Mouse (Mus musculus) heart, postnatal 10 days (tissue): ENCODE results near the gene Nprl3. TPM values are rescaled to one million over a fixed set of nuclear protein-coding genes. Genes with fewer than 3 reads are reported as not detected.
A peak's percentile ranks its signal among the peaks of the same experiment; 100 is the strongest.
"Not testable (repeated sequence)": the region's sequence is repeated elsewhere in the genome, so short reads cannot be mapped to it uniquely, and the experiment has no call there.

Experiments used
- DNase-seq, 2 experiments: peaks; one replicate each; pipeline ENCODE4 v3.0.0; 2021
- intact Hi-C: fragments of 180-260 bp; cut with DNase I; formaldehyde crosslinking; loops from one replicate; pipeline ENCODE4 v1.15.1; 2025
- total RNA-seq, 2 experiments: library from RNA; stranded (reverse); gene quantifications; 2 replicates each; pipeline ENCODE4 v1.2.3; 2021

The Nprl3 gene
- 10 to 100 TPM; 26.6 to 27.6 TPM for total RNA-seq

DNA sequence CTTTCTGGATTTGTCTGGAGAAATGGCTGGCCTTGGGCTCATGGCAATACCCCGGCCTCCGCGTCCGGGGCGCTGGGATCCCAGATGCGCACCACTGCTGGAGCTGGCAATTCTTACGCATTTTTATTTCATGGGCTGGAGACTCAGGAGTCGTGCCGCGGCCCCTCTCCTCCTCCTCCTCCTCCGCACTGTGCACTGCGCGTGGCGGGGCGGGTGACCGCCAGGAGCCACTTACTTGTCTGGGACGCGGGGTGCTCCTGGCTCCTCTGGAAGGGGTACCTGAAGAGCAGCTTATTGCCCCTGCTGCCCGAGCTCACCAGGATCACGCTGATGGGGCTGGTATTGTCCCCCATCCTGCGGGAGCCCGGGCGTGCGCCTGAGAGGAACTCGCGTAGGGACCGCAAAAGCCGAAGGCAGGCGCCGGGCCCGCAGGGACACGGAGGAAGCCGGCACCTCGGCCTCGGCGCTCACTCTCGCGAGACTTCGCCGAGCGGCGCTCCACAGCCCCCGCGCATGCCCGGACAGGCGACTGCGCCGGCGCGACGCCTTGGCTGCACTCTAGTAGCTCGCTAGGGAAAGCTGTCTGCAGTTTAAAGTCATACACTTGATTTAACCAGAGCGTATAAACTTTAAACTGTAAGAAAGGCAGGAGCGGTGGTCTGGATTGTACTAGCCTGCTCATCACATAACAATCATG, at the start of gene Nprl3:
Gene Nprl3 (minus strand): TSS at position 520 of the 697 bp plus-strand sequence.
- peak; percentile 97 to 98 for DNase-seq
- intact Hi-C loops: no loop called here

DNA sequence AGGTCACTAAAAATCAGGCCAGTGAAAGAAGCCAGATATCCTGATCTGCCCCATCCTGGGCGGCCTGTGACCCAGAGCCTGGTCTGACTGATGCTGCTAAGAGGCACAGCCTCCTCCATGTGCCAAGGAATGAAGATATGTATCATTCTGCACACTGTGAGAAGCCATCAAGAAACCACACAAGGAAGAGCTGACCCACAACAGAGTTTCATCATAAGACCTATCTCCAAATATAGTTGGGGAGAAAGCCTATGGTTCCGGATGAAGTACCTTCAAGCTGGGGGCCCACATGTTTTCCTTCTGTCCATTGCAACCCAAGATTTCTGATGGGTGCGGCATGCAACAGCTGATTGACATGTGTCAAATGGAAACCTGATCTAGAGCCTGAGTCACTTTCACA, 48.5 kb upstream of the Nprl3 start:
- intact Hi-C loops: no loop called here
- DNase-seq: no peak

DNA sequence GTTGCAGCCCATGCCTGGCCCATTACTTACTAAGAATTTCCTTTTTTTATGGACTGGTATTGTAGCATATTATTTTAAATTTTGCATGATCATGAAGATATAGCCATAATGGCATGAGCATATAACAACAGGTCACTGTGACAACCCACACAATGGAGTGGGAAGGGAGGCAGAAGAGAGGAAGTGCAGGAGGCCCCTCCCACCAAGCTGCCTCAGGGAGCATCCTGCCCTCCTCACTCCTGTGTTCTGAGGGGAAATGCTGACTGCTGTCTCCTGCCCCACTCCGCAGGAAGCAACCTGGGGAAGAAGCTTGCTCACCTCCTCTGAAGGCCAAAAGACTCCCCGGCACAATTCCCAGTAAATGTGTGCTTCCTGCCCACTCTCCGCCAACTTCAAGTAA, 42.4 kb upstream of the Nprl3 start:
- no peak for DNase-seq
- intact Hi-C loops: no loop called here

DNA sequence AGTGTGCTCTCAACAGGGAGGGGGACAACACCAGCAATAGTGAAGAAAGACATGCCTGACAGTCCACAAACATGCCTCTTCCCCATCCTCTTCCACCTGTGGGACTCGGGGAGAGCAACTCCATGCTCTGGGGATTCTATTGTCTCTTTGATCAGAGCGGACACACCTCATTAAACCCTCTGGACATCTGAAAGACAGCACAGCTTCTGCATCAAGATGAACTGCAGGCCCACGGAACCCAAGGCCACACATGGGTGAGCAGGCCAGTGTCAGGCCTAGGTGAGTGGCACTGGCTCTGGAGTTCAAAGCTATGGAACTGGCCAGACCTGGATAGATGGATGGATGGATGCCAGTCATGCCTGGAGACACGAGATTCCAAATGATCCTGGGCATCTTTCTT, 41.9 kb upstream of the Nprl3 start:
- intact Hi-C loops: no loop called here
- no peak for DNase-seq

DNA sequence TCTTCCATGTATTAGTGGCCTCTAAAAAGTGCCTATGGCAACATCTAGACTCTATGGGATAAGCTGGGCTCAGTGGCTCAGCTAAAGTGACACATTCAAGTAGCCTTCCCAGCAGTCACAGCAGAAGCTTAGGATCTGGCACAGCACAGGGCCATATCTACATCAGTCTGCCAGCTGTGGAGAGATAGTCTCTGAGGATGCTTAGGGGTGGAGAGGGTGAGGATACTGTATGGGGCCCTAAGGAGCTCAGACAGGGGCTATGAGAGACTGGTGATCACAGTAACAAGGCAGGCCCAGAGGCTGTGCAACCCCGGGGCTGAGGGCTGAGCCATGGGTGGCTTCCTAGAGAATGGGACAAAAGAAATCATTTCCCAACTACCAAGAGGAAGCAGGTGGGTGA, 39.5 kb upstream of the Nprl3 start:
- intact Hi-C loops: no loop called here
- DNase-seq: no peak

DNA sequence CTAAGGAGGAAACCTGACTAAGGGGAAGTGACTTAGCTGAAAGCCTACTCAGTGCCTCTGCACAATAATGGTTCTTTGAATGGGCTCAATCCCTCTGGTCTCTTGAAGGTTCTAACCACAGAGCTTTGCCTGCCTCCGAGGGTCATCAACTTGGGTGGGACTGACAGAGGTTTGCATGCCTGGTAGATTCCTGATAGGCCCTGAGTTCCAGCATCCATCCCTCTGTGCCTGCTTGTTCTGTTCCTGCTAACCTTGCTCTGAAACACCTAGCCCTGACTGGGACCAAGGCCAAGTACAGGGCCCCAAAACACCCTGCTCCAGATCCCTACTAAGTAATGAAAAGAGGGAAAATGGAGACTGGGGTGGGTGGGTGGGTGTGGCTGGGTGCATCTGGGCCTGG, 35.9 kb upstream of the Nprl3 start:
- no peak for DNase-seq
- intact Hi-C loops: loop anchor here (5.0 kb wide), 1 partner anchor 121 kb away; no protein-coding TSS in a partner anchor

DNA sequence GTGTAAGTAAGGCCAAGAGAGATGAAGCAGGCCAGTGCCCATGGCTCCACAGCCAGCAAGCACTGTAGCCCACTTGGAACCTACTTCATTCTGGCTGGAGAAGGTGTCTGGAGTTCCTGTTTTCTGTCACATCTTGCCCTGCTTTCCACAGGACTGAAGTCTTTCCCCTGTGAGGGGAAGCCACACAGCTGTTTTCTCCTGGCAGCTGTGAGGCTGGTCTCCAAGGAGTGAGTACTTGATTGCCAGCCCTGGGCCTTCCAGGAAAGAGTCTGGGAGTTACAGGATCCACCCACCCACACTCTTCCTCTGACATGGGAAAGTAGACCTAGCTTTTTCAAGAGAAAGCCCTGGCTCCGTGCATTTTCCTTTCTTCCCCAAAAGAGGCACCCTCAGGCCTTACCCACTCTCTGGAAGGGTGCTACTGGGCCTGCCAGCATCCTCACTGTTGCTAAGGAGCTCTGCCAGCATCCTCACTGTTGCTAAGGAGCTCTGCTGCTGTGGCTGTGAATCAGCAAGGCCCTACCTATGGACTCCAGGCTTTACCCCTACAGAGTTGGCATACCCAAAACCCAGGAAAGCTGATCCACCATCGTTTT, 35.4 kb upstream of the Nprl3 start:
- intact Hi-C loops: loop anchor here (5.0 kb wide), 1 partner anchor 121 kb away; no protein-coding TSS in a partner anchor
- peak; percentile 48 to 58 for DNase-seq

DNA sequence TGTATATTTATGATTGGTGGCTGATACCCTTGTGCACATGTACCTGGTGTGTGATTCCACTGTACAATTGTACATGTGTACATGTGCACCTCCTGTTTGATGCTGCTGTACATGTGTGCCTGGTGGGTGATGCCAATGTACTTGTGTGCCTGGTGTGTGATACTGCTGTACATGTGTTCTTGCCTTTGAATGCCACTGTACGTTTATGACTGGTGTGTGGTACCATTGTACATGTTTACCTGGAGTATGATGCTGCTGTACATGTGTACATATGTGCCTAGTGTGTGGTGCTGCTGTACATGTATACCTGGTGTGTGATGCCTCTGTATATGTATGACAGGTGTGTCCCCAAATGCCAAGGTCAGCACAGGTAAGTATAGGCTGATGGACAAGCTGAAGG, 34.0 kb upstream of the Nprl3 start:
- intact Hi-C loops: loop anchor here (5.0 kb wide), 1 partner anchor 119 kb away; no protein-coding TSS in a partner anchor
- no peak for DNase-seq

DNA sequence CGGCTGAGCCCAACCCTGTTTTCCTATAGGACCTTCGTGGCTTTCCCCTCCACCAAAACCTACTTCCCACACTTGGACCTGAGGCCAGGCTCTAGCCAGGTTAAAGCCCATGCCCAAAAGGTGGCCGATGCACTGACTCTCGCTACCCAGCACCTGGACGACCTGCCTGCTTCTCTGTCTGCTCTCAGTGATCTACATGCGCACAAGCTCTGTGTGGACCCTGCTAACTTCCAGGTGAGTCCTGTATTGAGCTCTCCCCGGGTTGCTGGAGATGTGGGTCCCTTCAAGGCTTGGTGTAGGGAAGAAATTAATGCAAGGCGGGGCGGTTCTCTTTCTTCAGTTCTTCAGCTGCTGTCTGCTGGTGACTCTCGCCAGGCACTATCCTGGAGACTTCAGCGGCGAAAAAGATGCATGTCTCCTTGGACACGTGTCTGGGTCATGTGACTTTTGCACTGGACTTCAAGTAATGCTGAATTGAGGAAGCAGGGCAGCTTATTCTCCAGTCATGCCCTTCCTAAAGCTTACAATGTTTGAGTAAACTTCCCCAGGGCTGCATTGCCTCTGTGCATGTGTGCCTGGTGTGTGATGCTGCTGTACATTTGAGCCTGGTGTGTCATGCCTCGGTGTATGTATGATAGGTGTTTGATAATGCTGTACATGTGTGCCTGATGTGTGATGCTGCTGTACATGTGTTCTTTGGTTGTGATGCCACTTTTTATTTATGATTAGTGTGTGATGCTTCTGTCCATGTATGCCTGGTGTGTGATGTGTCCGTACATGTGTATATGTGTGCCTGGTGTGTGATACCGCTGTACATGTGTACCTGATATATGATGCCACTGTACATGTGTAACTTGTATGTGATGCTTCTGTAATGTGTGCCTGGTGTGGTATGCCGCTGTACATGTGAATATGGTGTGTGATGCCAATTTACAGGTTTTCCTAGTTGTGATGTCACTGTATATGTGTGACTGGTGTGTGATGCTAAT, 33.1 kb upstream of the Nprl3 start:
- DNase-seq: peak in 1 of 2 experiments; percentile 16
- intact Hi-C loops: loop anchor here (5.0 kb wide), 1 partner anchor 118 kb away; no protein-coding TSS in a partner anchor

DNA sequence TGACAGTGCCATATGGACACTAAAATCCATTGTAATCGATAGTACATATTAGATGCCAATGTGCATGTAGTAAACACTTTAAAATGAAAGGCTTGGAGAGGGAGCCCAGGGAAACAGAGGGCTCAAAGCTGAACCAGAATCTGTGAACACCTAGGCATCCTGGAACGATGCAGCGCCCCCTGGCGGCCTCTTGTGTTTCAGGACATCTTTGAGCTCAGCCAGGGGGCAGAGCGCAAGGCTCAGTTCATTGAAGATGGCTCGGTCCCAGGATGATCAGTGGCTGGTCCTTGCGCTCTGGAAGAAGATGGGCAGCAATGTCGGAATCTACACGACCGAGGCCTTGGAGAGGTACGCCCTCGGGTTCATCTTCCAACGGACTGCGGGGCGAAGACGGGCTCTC, 32.4 kb upstream of the Nprl3 start, which contains the start of gene Hbq1a:
Gene Hbq1a (plus strand): TSS at position 205 of the 400 bp plus-strand sequence.
- intact Hi-C loops: loop anchor here (5.0 kb wide), 1 partner anchor 118 kb away; no protein-coding TSS in a partner anchor
- peak; percentile 56 to 72 for DNase-seq

DNA sequence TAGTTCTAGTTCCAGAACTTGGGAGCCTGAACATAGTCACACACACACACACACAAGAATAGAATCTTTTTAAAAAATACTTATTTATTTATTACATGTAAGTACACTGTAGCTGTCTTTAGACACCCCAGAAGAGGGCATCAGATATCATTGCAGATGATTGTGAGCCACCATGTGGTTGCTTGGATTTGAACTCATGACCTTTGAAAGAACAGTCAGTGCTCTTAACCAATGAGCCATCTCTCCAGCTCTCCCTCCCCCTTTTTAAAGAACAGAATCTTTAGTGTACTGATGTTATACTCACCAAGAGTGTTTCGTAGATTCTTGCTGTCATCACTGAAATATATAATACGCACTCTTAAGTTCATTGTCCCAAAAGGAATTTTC, 31.0 kb upstream of the Nprl3 start:
- no peak for DNase-seq
- intact Hi-C loops: no loop called here

DNA sequence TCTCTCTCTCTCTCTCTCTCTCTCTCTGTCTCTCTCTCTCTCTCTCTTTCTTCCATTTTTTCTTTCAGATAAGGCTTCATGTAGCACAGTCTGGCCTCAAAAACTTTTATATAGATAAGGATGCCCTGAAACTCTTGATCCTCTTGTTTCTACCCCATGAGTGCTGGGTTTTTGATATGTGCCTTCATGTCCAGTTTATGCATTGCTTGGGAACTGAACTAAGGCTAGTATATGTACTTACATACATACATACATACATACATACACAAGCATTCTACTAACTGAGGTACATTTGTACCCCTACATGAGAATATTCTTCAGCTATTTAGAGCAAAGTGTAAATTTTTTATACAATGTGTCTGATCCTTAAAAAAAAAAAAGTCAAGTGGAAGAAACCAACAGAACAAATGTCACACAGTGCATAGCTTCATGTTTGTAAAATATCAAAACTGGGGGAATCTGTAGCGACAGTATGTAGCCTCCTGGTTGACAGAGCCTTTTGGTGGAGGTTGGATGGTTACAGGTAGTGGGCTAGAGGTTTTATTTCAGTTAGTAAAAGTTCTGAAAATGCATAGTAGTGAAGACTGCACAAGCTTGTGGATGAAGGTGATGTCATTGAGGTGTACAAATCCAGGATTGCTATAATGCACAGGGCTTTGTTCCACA, 30.5 kb upstream of the Nprl3 start:
- DNase-seq: no peak
- intact Hi-C loops: no loop called here

DNA sequence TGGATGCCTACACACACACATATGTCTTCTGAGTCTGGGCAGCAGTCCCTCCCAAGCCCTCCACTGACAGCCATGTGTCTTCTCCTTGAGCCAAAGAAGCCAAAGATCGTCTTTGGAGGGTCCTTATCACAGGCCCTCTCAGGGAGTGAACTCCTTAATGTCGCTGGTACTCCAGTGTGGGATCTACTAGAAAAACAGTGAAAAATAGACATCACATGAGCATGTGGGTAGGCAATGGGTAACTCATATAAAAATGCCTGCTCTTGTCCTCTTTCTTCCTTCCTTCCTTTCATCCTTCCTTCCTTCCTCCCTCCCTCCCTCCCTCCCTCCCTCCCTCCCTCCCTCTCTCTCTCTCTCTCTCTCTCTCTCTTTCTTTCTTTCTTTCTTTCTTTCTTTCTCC, 29.9 kb upstream of the Nprl3 start:
- intact Hi-C loops, DNase-seq: not testable (repeated sequence)

DNA sequence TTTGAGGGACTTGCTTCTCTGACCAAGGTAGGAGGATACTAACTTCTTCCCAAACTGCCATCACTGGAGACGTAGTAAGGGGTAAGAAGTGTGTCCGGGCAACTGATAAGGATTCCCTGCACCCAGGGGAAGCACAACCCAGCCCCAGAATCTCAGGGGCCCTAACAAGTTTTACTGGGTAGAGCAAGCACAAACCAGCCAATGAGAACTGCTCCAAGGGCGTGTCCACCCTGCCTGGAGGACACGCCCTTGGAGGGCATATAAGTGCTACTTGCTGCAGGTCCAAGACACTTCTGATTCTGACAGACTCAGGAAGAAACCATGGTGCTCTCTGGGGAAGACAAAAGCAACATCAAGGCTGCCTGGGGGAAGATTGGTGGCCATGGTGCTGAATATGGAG, 28.7 kb upstream of the Nprl3 start, which contains the start of gene Hba-a2:
Gene Hba-a2 (plus strand): TSS at position 287 of the 400 bp plus-strand sequence.
- DNase-seq, intact Hi-C loops: not testable (repeated sequence)

DNA sequence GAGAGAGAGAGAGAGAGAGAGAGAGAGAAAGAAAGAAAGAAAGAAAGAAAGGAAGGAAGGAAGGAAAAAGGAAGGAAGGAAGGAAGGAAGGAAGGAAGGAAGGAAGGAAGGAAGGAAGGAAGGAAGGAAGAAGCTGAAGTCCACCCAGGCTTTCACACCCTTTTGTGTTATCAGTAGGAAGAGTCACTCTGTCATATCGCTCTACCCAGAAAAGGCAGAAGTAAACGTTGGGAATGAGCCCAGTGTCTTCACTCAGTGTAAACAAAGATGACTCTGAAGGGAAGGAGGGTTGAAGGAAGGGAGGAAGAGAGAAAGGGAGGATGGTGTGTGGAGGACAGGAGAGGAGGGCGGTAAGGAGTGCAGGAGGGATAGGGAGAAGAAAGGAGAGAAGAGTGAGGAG, 26.0 kb upstream of the Nprl3 start:
- DNase-seq, intact Hi-C loops: not testable (repeated sequence)

DNA sequence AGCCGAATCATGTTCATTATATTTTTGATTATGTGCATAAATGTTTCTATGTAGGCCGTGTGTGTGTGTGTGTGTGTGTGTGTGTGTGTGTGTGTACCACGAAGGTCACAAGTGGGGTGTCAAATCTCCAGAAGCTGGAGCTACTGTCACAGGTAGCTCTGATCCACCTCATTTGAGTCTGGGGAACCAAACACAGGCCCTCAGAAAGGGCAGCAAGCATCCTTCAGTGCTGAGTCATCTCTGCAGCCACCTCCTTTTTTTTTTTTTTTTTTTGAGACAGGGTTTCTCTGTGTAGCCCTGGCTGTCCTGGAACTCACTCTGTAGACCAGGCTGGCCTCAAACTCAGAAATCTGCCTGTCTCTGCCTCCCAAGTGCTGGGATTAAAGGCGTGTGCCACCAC, 25.3 kb upstream of the Nprl3 start:
- intact Hi-C loops: not testable (repeated sequence)

DNA sequence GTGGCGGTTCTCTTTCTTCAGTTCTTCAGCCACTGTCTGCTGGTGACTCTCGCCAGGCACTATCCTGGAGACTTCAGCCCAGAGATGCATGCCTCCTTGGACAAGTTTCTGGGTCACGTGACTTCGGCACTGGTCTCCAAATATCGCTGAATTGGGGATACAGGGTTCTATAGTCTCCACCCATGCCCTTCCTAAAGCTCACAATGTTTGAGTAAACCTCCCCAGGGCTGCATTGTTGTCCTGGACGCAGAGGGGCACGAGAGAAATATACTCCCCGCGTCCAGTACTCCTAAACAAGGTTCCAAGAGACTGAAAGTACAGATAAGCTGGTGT, 20.0 kb upstream of the Nprl3 start:
- DNase-seq: peak in 1 of 2 experiments; percentile 8
- intact Hi-C loops: loop anchor here (2.0 to 5.0 kb wide), 2 partner anchors 45 to 105 kb away; no protein-coding TSS in a partner anchor

More for the DNA sequence above, 25.3 kb upstream of the Nprl3 start:
- not testable (repeated sequence) for DNase-seq

DNA sequence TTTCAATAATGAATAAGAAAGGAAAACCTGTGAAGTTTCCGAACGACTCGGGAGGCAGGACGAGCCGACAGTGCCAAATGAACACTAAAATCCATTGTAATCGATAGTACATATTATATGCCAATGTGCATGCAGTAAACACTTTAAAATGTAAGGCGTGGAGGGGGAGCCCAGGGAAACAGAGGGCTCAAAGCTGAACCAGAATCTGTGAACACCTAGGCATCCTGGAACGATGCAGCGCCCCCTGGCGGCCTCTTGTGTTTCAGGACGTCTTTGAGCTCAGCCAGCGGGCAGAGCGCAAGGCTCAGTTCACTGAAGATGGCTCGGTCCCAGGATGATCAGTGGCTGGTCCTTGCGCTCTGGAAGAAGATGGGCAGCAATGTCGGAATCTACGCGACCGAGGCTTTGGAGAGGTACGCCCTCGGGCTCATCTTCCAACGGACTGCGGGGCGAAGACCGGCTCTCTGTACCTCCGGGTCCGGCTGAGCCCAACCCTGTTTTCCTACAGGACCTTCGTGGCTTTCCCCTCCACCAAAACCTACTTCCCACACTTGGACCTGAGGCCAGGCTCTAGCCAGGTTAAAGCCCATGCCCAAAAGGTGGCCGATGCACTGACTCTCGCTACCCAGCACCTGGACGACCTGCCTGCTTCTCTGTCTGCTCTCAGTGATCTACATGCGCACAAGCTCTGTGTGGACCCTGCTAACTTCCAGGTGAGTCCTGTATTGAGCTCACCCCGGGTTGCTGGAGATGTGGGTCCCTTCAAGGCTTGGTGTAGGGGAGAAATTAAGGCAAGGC, 19.4 kb upstream of the Nprl3 start, which contains the start of gene Hbq1b:
Gene Hbq1b (plus strand): TSS at position 271 of the 798 bp plus-strand sequence.
- intact Hi-C loops: loop anchor here (2.0 to 5.0 kb wide), 2 partner anchors 45 to 104 kb away; no protein-coding TSS in a partner anchor
- peak; percentile 77 to 85 for DNase-seq

DNA sequence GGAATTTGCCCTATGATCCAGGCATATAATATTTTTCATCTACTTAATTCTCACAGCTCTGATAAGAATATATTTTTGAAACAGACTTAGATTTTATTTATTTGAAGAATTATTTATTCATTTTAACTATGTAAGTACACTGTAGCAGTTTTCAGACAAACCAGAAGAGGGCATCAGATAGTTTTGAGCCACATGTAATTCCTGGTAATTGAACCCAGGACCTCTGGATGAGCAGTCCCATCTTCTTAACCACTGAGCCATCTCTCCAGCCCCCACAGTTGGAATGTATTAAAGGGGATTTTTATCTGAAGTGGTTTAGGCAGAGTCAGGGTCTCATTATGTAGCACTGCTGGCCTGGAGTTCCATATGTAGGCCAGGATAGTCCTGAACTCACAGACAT, 18.4 kb upstream of the Nprl3 start:
- intact Hi-C loops: loop anchor here (2.0 to 5.0 kb wide), 2 partner anchors 44 to 103 kb away; no protein-coding TSS in a partner anchor
- not testable (repeated sequence) for DNase-seq
